Comparison of ENCODE assay signal across 10 mouse cellular contexts in the genomic region with DNA sequence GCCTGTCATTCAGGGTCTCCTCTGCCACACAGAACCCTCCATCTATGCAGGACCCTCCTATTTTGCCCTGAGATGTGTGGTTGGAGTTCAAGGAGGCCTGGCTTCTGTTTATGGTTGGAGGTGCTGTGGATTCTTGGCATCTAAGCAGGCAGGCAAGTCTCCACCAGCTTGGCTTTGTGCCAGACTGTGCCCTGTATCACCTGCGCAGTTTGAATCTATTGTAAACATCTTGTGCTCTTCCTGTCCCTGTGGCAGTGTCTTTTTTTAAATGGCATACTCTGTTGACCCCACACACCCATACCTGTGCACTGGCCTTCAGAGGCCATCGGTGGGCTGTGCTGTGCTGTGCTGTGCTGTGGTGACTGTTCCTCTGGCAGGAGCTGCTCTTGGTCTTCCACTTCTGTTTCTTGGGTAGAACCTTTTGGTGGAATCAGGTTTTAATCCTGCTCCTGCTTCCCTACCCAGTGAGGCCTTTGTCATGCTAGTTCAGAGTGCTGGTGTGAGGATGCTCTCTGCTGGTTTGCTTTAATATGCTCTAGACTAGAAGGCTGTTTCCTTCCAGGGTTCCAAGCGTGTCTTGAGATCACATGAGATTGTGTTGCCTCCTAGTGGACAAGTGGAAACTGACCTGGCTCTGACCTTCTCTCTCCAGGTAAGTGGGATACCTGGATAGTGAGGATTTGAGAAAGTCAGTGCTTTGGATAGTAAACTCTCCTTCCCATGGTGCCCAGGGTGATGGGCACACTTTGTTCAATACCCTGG. TPM values are rescaled to one million over a fixed set of nuclear protein-coding genes. Genes with fewer than 3 reads are reported as not detected.
DNase-seq lines count a peak whose midpoint lies in the region; ATAC-seq and TF ChIP-seq lines count a peak whose summit lies in the region.
"Had no signal": no experiment of that assay in that cellular context is flagged by ENCODE, and none has a peak within 500 bp of the region (broad histone marks: within the 10 kb centered on the region; RNA-seq: fewer than 3 reads in every experiment).

No protein-coding gene starts in this region.

- H3K79me2 ChIP-seq in CH12.LX (replicated peaks; ENCODE audit: control insufficient read depth, extremely low read depth, insufficient read depth, poor library complexity, severe bottlenecking) = no peaks in the 10 kb centered on the region

- H3K27ac ChIP-seq in CH12.LX (ENCODE audit: insufficient read depth, low read depth) = no peak overlapping the region
- no peak overlapping the region for H3K27ac ChIP-seq in kidney, embryonic 16.5 days (ENCODE audit: low read length)
- no peak overlapping the region; the same call in 1 of the 2 replicates for H3K27ac ChIP-seq in hindbrain, embryonic 14.5 days

- dilution Hi-C loops in CH12.LX (cut with MboI; ENCODE audit: extremely low pct_ligation_motif_present, extremely low pct_unique_long_range_greater_than_20kb, low sequenced_read_pairs) = no loop called here

- no peak for TF ChIP-seq EP300 in CH12.LX (IDR thresholded peaks at IDR 0.05; ENCODE audit: low read length)

- peak; percentile 12 to 82; a peak in 2 of 4 replicates for TF ChIP-seq CTCF in CH12.LX (conservative IDR thresholded peaks at IDR 0.05 in 1 of 2, IDR thresholded peaks at IDR 0.05 in 1 of 2; ENCODE audit: low read depth in 2 of 2, low read length in 2 of 2)
- no peak for TF ChIP-seq CTCF in brain, embryonic 14.5 days (IDR thresholded peaks at IDR 0.05; ENCODE audit: borderline replicate concordance, extremely low read depth, insufficient read depth, insufficient read length)

- H3K9ac ChIP-seq in CH12.LX (ENCODE audit: insufficient read depth, low read depth) = no peak overlapping the region
- no peak overlapping the region for H3K9ac ChIP-seq in kidney, embryonic 16.5 days (replicated peaks; ENCODE audit: low read length)
- no peak overlapping the region for H3K9ac ChIP-seq in hindbrain, embryonic 14.5 days

- H3K9me3 ChIP-seq in CH12.LX (replicated peaks; ENCODE audit: low read length) = no peaks in the 10 kb centered on the region
- no peaks in the 10 kb centered on the region for H3K9me3 ChIP-seq in kidney, embryonic 16.5 days (ENCODE audit: low read length)
- H3K9me3 ChIP-seq in hindbrain, embryonic 14.5 days (ENCODE audit: control insufficient read depth, low read length) = no peaks in the 10 kb centered on the region

- DNase-seq in layer of hippocampus, adult 11-12 months (ENCODE audit: low spot score) = peak; percentile 39
- DNase-seq in layer of hippocampus, adult 9-11 months = no peak
- peak; percentile 23 for DNase-seq in CH12.LX (ENCODE audit: extremely low read depth)
- DNase-seq in brain, embryonic 14.5 days (ENCODE audit: low read depth) = peak; percentile 31
- peak; percentile 33 to 54 for DNase-seq in spleen, postnatal 36 days (ENCODE audit: low spot score in 2 of 2)
- no peak for DNase-seq in hindbrain, embryonic 14.5 days (ENCODE audit: low spot score)

- in situ Hi-C loops in CH12.LX (cut with MboI; ENCODE audit: low pct_ligation_motif_present, low pct_unique_long_range_greater_than_20kb, low sequenced_read_pairs) = no loop called here

- no peak overlapping the region for H3K4me2 ChIP-seq in CH12.LX (ENCODE audit: insufficient read depth, low read depth, poor library complexity, severe bottlenecking)
- no peak overlapping the region for H3K4me2 ChIP-seq in kidney, embryonic 16.5 days (replicated peaks; ENCODE audit: low read depth, low read length)
- no peak overlapping the region for H3K4me2 ChIP-seq in hindbrain, embryonic 14.5 days (replicated peaks)

- TF ChIP-seq POLR2A in CH12.LX (IDR thresholded peaks at IDR 0.05; ENCODE audit: low read depth, low read length) = no peak
- no peak for TF ChIP-seq POLR2A in brain, embryonic 14.5 days (IDR thresholded peaks at IDR 0.05; ENCODE audit: borderline replicate concordance, extremely low read depth, insufficient read depth, insufficient read length, poor library complexity, severe bottlenecking)

- 87% methylated on average over 3 of the region's 3 CpGs for WGBS in kidney, embryonic 16.5 days
- 84% methylated on average over 3 of the region's 3 CpGs for WGBS in hindbrain, embryonic 14.5 days

- peaks cover 3 to 9% of the 10 kb centered on the region in 2 experiments; a peak in 3 of 4 replicates for H3K4me1 ChIP-seq in CH12.LX (ENCODE audit: control insufficient read depth in 1 of 2, insufficient read depth in 2 of 2)
- no peaks in the 10 kb centered on the region for H3K4me1 ChIP-seq in kidney, embryonic 16.5 days (ENCODE audit: insufficient read depth, low read length)
- H3K4me1 ChIP-seq in hindbrain, embryonic 14.5 days (replicated peaks; ENCODE audit: control insufficient read depth, insufficient read depth, low read length) = peaks cover 21% of the 10 kb centered on the region

- H3K27me3 ChIP-seq in CH12.LX (replicated peaks) = no peaks in the 10 kb centered on the region
- H3K27me3 ChIP-seq in kidney, embryonic 16.5 days (ENCODE audit: insufficient read depth, low read length) = no peaks in the 10 kb centered on the region
- H3K27me3 ChIP-seq in hindbrain, embryonic 14.5 days (ENCODE audit: control insufficient read depth, insufficient read depth, low read length) = no peaks in the 10 kb centered on the region

- H3K4me3 ChIP-seq in CH12.LX (replicated peaks in 1 of 3; ENCODE audit: low read depth in 2 of 3, low read length in 2 of 3, poor library complexity in 1 of 3) = no peak overlapping the region
- no peak overlapping the region for H3K4me3 ChIP-seq in kidney, embryonic 16.5 days (ENCODE audit: low read length)
- H3K4me3 ChIP-seq in hindbrain, embryonic 14.5 days (replicated peaks; ENCODE audit: low read length) = no peak overlapping the region

- peak; percentile 72 for TF ChIP-seq RAD21 in CH12.LX (IDR thresholded peaks at IDR 0.05; ENCODE audit: low read depth, low read length)

- H3K36me3 ChIP-seq in CH12.LX (replicated peaks in 1 of 2; ENCODE audit: control insufficient read depth in 1 of 2, insufficient read depth in 1 of 2, low read length in 1 of 2) = peaks cover 1 to 39% of the 10 kb centered on the region in 2 experiments
- H3K36me3 ChIP-seq in kidney, embryonic 16.5 days (ENCODE audit: insufficient read depth, low read length) = peaks cover 32% of the 10 kb centered on the region
- H3K36me3 ChIP-seq in hindbrain, embryonic 14.5 days (replicated peaks; ENCODE audit: control insufficient read depth, insufficient read depth) = peaks cover 50% of the 10 kb centered on the region

- 0 out of 2 replicates have a peak, but pooled peaks have one; percentile 26 for ATAC-seq in kidney, embryonic 16.5 days (ENCODE audit: low FRiP score, low TSS enrichment)
- no peak for ATAC-seq in granulocyte monocyte progenitor cell, adult 5-6 weeks (replicated peaks; ENCODE audit: poor library complexity, severe bottlenecking)
- no peak for ATAC-seq in hindbrain, embryonic 14.5 days (ENCODE audit: low FRiP score)

TF ChIP-seq in CH12.LX, 34 proteins besides CTCF, POLR2A, EP300 and RAD21:
- TF ChIP-seq SMC3 (IDR thresholded peaks at IDR 0.05; ENCODE audit: low read depth, low read length) (peak; percentile 62), TBP (conservative IDR thresholded peaks at IDR 0.05; ENCODE audit: low read depth, low read length) (no peak)
TF ChIP-seq in CH12.LX: peak in this region for 1.

RNA-seq across cellular contexts. Expression of a gene that starts 29.2 kb away (rescaled TPM):
- 0.21 and 0.55 TPM in 2 replicates for total RNA-seq in CH12.LX (2012; rRNA removed)
- not detected in 2 replicates for total RNA-seq in CH12.LX (2014; rRNA removed)
- polyA plus RNA-seq in CH12.LX (2012; ENCODE audit: insufficient read length, low read depth) = not detected in 2 replicates
- polyA plus RNA-seq in brain, embryonic 14.5 days (2012; rRNA removed) = 0.14 and 0.34 TPM in 2 replicates
- not detected in 2 replicates for polyA plus RNA-seq in kidney, embryonic 16.5 days (2015; fragmentation: Nextera tagmentation; extraction: Ambion mirVana)
- not detected in 2 replicates for total RNA-seq in granulocyte monocyte progenitor cell, adult 5-6 weeks (2014; fragmentation: Nextera tagmentation)
- total RNA-seq in granulocyte monocyte progenitor cell, adult 5-6 weeks (2017) = not detected in 2 replicates
- 0.40 TPM in 1 of 2 replicates, not detected in the other for polyA plus RNA-seq in hindbrain, embryonic 14.5 days (2014; fragmentation: Nextera tagmentation; extraction: Ambion mirVana)
- total RNA-seq: common myeloid progenitor, adult 5-6 weeks had no signal
- polyA plus RNA-seq: neural tube, embryonic 11.5 days had no signal

RNA-seq across cellular contexts. Expression of a gene that starts 30.8 kb away (rescaled TPM):
- total RNA-seq in CH12.LX (2012; rRNA removed) (6.5 and 7.1 TPM in 2 replicates), CH12.LX (2014; rRNA removed) (2.4 and 3.1 TPM in 2 replicates)
- 7.0 and 8.2 TPM in 2 replicates for polyA plus RNA-seq in CH12.LX (2012; ENCODE audit: insufficient read length, low read depth)
- polyA plus RNA-seq in brain, embryonic 14.5 days (2012; rRNA removed) = 81.8 and 109 TPM in 2 replicates
- 13.3 and 13.8 TPM in 2 replicates for polyA plus RNA-seq in kidney, embryonic 16.5 days (2015; fragmentation: Nextera tagmentation; extraction: Ambion mirVana)
- 23.7 and 28.5 TPM in 2 replicates for total RNA-seq in granulocyte monocyte progenitor cell, adult 5-6 weeks (2014; fragmentation: Nextera tagmentation)
- total RNA-seq in granulocyte monocyte progenitor cell, adult 5-6 weeks (2017) = 6.9 and 8.8 TPM in 2 replicates
- polyA plus RNA-seq in hindbrain, embryonic 14.5 days (2014; fragmentation: Nextera tagmentation; extraction: Ambion mirVana) = 26.8 and 27.9 TPM in 2 replicates

RNA-seq across cellular contexts. Expression of a gene that starts 44.6 kb away (rescaled TPM):
- total RNA-seq in CH12.LX (2012; rRNA removed) = 30.8 and 31.2 TPM in 2 replicates
- 15.9 and 18.1 TPM in 2 replicates for total RNA-seq in CH12.LX (2014; rRNA removed)
- 29.6 and 30.6 TPM in 2 replicates for polyA plus RNA-seq in CH12.LX (2012; ENCODE audit: insufficient read length, low read depth)
- 63.9 and 67.1 TPM in 2 replicates for polyA plus RNA-seq in brain, embryonic 14.5 days (2012; rRNA removed)
- 70.1 and 71.5 TPM in 2 replicates for polyA plus RNA-seq in kidney, embryonic 16.5 days (2015; fragmentation: Nextera tagmentation; extraction: Ambion mirVana)
- total RNA-seq in granulocyte monocyte progenitor cell, adult 5-6 weeks (2014; fragmentation: Nextera tagmentation) = 38.7 and 42.6 TPM in 2 replicates
- total RNA-seq in granulocyte monocyte progenitor cell, adult 5-6 weeks (2017) = 28.1 and 41.3 TPM in 2 replicates
- polyA plus RNA-seq in hindbrain, embryonic 14.5 days (2014; fragmentation: Nextera tagmentation; extraction: Ambion mirVana) = 41.4 and 46.3 TPM in 2 replicates

RNA-seq across cellular contexts. Expression of a gene that starts 53.0 kb away (rescaled TPM):
- 29.5 and 39.4 TPM in 2 replicates for total RNA-seq in CH12.LX (2012; rRNA removed)
- total RNA-seq in CH12.LX (2014; rRNA removed) = 11.5 and 12.7 TPM in 2 replicates
- 68.6 and 76.7 TPM in 2 replicates for polyA plus RNA-seq in CH12.LX (2012; ENCODE audit: insufficient read length, low read depth)
- 124 and 134 TPM in 2 replicates for polyA plus RNA-seq in brain, embryonic 14.5 days (2012; rRNA removed)
- polyA plus RNA-seq in kidney, embryonic 16.5 days (2015; fragmentation: Nextera tagmentation; extraction: Ambion mirVana) = 15.4 and 15.9 TPM in 2 replicates
- 73.6 and 85.1 TPM in 2 replicates for total RNA-seq in granulocyte monocyte progenitor cell, adult 5-6 weeks (2014; fragmentation: Nextera tagmentation)
- 21.0 and 27.6 TPM in 2 replicates for total RNA-seq in granulocyte monocyte progenitor cell, adult 5-6 weeks (2017)
- 17.8 and 19.3 TPM in 2 replicates for polyA plus RNA-seq in hindbrain, embryonic 14.5 days (2014; fragmentation: Nextera tagmentation; extraction: Ambion mirVana)

Comparison
In these comparisons a context has a peak if more than half of its experiments do, and no peak if none do; other contexts are left out.
1. DNase-seq: peak in layer of hippocampus, adult 11-12 months (single experiment), CH12.LX (single experiment), brain, embryonic 14.5 days (single experiment) and spleen, postnatal 36 days (2 of 2); none in layer of hippocampus, adult 9-11 months (single experiment) and hindbrain, embryonic 14.5 days (single experiment).